Mouse (Mus musculus) WW6 (cell line): ENCODE measurements around the gene Uimc1.
A peak's percentile ranks its signal among the peaks of the same experiment; 100 is the strongest.

Source experiments
- DNase-seq: peaks from one replicate; pipeline ENCODE4 v3.0.0-alpha.2; 2013; ENCODE audit warnings: low read depth, low spot score

Uimc1 gene

DNA sequence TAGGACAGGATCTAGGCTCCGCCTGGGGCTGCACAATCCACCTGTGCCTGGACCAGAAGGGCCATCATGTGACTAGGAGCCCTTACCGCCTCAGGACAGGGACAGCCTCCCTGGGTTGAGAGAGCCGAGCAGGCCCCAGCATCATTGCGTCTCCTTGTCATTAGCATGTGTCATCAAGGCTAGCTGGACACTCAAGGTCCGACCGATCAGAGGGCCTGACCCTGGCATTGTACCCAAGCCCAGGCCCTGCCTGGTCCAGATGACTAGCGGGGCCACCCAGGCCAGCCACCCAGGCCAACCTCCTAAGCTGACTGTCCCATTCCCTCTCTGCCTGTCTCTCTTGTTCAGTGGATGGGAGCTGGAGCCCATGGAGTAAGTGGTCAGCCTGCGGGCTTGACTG lies 102.5 kb downstream of the Uimc1 start:
- no peak for DNase-seq

DNA sequence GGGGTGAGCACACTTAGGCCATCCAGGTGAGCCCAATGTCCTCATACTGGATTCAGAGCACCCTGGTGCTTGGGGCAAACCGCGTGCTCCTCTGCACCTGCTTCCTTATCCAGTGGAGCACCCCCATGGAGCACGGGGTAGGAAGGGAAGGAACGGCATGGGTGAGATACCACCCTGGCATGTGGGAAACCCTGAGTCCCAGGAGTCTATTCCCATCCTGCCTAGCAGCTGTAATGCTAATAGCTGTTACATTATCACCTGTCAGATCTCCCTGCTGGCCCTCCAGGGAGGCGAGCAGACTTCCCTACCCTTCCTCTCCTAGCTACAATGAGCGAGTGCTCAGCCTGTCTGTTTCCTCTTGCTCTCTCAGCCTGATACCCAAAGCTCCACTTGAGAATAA lies 104.9 kb downstream of the Uimc1 start:
- DNase-seq: no peak

DNA sequence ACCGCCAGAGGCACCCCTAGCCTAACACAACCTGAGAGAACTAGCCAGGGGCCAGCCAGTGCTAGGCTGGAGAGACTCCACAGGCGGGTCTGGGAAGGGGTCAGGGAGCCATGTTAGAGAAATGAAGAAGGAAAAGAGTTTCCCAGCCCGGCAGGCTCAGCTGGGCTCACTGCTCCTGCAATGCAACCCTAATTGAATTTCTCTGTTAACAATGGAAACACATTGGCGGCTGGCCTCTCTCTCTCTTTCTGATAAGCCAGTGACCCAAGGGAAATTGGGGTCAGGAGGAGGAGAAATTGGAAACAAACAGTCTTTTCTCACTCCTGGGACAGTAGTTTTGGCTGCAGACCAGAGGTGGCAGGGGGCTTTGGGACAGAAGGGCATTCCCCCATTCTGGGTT lies 105.5 kb downstream of the Uimc1 start:
- DNase-seq: no peak

DNA sequence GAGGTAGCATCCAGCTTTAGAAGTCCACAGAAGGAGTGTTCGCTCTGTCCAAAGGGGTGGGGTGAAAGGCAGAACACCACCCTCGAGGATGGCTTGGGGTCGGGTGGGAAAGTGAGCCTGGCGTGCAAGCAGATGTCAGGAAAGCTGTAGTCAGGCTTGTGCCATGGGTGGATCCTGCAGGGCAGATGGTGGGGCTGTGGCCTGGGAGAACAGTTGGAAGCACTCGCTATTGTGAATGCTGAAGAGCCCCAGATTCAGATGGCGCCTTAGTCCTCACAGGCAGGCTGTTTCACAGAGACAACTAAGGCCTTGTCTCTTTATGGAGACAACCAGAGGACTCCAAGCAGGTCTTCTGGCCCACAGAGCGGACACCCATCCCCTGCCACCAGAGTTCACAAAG lies 107.9 kb downstream of the Uimc1 start:
- no peak for DNase-seq

DNA sequence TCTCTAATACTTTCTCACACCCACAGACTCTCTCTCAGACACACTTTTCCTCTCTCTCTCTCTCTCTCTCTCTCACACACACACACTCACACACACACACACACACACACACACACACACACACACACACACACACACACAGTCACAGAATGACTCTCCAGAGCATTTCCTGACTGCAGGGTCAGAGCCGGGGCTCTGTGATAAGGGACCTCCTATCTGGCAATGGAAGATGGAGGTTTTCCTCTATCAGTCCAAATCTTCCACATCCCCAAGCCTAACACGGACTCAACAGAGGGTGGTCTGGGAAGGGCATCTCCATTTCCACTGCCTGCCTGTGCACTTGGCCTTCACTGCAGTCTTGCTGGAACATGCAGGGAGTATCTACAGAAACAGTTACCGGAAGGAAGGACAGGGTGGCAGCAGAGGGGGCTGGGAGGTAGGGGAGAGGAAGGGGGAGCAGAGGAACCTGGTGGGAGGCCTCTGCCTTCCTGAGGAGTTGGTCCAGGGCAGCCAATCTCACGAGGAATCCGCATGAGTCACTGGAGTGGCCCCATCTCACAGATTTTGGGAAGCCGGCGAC lies 111.8 kb downstream of the Uimc1 start:
- no peak for DNase-seq

DNA sequence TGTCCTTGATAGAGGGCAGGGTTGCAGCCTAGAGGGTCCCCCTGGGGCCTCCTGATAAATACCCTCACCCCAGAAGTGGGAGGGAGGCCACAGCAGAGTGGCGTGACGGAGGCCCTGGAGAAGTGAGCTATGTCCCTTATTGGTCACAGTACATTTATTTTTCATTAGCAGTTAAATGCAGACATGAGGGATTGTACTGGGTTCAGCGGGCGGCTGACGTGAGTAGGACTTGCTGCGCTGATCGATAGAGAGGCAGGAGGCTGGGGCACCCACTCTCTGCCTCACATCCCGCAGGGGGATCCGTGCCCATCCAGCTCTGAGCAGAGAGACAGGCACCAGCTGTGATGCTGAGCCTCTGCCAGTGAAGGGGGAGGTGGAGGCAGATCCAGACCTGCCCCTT lies 112.7 kb downstream of the Uimc1 start:
- no peak for DNase-seq

DNA sequence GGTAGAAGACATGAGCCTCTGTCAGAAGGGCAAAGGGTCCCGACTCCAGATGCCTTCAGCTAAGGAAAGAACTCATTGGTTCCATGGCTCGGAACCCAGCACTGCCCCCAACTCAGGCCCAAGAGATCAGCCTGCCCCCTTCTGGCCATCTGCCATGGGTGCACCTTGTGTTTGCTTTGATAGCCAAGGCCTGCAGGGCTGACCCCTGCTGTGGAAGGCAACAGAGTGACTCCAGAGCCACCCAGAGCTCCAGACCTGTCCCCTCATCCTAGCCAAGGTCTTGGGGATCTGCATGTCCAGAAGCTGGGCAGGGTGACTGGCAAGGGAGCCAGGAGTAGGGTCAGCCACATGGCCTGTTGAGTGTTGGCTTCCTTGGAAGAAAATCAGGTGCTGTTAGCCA lies 116.5 kb downstream of the Uimc1 start:
- peak; percentile 22 for DNase-seq

DNA sequence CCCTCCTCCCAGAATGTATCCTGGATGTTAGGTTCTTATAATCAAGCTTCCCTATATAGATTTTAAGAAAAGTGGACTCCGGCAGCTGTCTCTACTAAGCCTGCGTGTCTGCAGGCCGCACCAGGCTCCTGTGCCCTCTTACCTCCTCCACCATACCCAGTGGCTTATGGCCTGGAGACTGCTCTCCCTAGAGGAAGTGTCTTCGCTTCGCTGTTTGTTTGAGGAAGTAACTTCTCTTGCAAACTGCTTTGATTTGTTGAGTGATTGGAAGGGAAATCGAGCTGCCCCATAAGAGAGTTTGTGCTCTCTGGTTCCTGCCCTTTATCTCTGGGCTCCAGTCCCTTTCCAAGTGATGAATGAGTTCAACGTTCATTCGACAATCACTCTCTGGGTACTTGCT lies 117.1 kb downstream of the Uimc1 start:
- DNase-seq: no peak

DNA sequence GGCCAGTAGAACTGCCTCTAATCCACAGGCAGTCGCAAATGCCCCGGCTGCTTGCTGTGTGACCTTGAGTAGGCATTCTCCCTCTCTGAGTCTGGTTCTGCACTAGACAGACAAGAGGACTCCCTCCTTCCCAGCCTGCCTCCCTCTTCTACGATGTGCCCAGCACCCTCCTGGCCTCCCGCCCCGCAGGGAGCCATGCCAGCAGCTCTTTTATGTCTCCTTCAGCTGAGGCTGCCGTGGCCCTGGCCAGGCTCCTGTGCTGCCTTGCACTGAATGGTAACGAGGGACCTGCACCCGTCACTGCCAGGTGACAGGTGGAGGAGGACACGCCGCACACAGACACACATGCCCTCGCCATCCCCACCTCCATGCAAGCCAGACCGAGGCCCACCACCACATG lies 119.1 kb downstream of the Uimc1 start:
- DNase-seq: no peak

DNA sequence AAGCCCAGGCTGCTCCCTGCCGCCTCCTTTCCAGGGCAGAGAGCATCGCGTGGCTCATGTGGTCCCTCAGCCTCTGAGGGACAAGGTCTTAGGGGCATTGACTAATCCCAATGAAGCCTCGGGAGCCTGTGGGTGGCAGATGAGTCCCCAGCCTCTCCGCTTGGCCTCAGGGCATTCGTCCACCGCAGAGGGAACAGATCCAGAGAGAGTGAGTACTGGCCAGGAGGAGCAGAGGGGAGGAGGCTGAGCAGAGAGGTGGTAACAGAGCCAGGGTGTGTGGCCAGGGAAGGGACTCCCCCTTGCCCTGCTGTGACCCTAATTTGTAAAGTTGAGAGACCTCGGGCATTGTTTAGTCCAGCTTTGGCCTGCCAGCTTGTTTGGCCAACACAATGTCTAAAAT lies 121.3 kb downstream of the Uimc1 start:
- DNase-seq: no peak
